Mouse (Mus musculus): Measurements from ENCODE around the gene Bsn.
A peak's percentile ranks its signal among the peaks of the same experiment; 100 is the strongest.

Bsn gene

DNA sequence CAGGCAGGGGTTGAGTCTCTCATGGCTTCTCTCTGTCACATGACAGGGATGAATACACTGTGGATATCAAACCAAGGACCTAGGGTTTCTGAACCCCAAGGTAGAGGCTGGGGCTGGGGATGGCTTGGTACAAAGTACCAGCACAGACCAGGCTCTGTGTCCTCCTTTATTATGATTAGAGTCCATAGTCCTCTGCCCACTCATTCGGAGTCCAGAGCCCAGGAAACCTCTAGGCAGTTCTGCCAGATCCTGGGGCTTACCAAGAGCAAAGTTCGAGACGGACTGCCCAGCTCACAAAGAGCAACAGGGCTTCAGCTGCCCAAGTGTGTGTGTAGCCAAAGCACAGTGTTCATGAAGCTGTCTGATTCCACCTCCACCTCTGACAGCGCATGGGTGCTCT, 104.9 kb downstream of the Bsn start:
- no peak for DNase-seq

DNA sequence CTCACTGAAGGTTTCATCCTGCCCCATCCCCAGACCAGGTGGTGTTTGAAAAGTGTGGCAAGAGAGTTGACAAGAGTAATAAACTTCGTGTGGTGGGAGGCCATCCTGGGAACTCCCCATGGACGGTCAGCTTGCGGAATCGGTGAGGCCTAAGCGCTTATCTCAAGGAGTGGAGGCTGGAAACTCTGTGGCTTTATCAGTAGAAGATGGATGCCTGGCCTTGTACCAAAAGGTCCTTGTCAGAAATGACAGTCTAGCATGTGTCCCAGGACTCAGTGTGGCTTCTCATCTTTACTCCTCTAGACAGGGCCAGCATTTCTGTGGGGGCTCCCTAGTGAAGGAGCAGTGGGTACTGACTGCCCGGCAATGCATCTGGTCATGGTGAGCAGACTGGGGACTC, 106.6 kb downstream of the Bsn start:
- peak; percentile 74 for DNase-seq

DNA sequence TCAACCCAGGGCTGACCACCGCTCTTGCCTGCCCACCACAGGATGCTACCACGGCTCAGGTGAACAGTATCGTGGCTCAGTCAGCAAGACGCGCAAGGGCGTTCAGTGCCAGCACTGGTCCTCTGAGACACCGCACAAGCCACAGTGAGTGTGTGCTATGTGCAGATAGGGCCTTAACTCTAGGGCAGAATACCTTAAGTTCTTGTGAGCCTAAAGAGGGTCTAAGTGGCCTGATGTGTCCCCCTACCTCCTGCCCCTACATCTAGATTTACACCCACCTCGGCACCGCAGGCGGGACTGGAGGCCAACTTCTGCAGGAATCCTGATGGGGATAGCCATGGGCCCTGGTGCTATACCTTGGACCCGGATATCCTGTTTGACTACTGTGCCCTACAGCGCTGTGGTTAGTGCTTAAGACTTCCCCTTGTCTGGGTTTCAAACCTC, 107.2 kb downstream of the Bsn start, which contains the start of gene Rnf123:
Rnf123 (minus strand) TSS at position 359 of the 444 bp plus-strand sequence.
- DNase-seq, result peak; percentile 79

DNA sequence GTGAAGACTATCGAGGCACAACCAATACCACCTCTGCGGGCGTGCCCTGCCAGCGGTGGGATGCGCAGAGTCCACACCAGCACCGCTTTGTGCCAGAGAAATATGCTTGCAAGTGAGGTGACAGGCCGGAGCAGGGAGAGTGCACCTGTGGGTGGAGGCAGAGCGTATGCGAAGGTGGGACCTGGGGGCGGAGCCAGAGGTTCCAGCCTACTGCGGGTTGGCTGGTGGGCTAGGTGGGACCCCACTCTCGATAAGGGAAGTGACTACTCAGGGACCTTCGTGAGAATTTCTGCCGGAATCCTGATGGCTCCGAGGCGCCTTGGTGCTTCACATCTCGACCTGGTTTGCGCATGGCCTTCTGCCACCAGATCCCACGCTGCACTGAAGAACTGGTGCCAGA, 107.6 kb downstream of the Bsn start:
- peak; percentile 83 for DNase-seq

DNA sequence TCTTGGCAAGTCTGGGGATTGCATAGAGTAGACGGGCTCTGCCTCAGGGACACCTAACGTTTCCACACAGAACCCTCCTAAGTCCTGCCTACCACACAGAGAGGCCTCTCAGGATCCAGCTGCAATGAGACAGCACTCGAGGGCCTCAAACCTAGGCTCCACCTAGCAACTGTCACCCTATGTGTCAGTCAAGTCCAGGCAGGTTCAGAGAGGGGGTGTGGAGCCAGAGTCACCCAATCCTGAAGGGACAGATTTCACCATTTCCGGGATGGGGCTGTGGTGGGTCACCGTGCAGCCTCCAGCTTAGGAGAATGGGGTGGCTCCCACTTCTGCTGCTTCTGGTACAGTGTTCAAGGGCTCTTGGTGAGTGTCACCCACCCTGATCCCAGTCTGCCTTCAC, 110.0 kb downstream of the Bsn start, which contains the start of gene Mst1:
Mst1 (plus strand) TSS at position 269 of the 400 bp plus-strand sequence.
- DNase-seq, result peak; percentile 93

DNA sequence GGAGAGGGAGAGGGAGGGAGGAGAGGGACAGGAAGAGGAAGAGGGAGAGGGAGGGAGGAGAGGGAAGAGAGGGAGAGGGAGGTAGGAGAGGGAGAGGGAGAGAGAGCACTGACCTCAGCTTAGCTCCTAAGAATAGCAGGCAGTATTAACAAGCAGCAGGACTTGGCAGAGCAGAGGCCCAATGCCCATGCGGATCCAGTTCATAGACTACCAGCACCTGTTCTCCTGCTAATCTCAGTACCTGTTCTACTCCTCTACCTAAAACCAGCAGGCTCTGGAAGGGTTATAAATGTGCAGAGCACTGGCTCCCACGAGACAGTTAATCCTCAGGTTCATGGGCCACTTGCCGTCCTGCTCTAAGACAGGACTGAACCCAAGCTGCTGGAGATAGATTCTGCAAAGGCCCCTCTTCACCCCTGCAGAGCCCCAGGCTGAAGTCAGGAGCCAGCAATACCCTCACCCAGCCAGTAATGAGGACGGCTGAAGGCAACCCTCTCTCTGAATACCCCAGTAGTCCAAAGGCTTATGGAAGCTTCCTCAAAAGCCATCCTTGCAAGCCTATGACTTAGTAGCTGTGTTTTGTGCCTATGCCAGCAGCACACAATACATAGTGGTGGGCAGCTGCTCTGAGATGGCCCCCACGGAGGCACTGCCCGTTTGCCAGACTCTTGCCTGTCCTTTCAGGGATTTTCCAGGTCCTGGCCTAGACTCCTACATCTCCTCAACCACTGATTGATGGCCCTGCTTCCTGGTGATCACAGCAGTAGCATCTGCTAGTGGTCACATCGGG, 116.8 kb downstream of the Bsn start:
- DNase-seq, result no peak

DNA sequence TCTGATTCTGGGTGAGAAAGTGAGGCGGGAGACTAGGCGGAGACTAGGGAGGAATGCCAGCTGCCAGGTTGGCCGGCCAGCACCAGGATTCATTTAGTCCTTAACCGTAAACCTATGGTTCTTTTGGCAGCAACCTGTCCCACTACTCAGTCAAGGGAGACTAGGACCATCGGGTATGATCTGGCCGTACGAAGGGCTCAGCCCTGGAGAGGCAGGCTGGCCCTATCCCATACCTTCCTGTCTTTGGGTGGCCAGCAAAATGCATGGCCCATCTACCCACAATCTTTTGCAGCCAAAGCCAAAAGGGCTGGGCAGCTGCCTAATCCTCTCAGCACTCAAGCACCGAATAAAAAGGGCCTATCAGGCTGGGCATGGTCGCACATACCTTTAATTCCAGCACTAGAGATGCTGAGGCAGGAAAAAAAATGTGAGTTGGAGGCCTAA, 117.7 kb downstream of the Bsn start:
- no peak for DNase-seq

DNA sequence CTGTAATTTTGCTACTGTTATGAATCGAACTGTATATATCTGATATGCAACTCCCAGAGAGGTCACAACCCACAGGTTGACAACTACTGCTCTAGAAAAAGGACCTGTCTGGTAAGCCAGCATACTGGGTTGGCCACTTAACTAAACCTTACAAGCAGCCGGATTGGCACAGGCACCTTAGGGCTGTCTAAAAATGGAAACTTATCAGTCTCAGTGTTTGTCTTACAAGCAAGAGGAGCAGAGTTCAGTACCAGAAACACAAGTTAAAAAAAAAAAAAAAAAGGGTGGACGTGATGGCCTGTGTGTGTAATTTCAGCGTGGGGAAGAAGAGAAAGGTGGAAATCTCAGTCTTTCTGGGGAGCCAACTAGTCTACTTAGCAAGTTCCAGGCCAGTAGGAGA, 118.4 kb downstream of the Bsn start:
- DNase-seq, result no peak

DNA sequence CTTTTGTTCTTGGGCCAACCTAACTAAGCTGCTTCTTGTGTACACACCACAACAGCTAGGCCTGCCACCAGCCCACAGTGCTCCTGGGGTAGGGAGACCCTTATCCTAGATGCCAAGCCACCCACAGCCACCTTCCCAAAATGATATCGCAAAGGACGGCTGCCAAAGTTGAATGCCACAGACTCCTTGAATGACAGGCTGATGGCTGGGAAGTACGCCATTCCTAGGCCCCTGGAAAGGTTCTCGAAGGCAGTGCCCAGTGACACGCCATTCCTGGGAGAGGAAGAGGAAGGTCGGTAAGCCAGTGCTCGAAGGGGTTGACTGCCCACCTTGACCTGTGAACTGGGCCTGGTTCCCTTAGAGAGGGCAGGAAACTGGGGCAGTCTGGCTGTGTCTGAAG, 120.7 kb downstream of the Bsn start:
- DNase-seq, result no peak

DNA sequence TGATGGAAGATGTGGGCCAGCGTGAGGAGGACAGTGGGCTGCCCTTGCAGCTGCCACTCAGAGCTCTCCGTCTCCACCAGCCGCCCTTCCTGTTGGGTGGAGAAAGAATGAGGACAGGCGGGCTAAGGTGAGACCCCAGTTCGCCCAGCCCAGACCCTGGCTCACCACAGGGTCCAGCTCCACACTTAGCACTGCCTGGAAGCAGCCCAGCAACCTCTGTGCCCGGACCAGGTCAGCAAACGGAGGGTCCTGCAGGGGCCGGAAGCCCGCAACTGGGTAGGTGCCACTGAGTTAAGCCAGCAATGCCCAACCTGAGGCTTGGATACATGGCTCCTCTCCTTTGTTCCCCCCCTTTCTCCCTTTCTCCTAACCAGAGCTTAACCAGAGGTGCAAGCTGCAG, 121.2 kb downstream of the Bsn start:
- DNase-seq, result no peak

DNA sequence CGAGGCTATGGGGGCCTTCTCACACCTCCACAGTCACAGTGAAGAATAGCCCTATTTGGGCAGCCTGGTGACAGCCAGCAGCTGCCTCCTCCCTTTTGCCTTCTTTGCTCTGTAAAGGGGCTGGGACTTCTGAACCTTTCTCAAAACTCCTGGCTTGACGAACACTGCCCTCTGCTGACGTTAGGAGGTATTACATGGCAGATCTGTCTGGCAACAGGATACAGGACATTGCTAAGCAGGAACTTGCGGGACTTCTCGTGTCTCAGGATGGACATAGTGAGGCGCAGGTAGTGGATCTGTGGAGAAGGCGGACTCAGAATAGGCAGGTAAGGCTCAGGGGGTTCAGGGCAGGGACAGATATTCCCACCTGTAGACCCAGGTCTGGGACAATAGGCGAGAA, 122.3 kb downstream of the Bsn start:
- peak; percentile 88 for DNase-seq

DNA sequence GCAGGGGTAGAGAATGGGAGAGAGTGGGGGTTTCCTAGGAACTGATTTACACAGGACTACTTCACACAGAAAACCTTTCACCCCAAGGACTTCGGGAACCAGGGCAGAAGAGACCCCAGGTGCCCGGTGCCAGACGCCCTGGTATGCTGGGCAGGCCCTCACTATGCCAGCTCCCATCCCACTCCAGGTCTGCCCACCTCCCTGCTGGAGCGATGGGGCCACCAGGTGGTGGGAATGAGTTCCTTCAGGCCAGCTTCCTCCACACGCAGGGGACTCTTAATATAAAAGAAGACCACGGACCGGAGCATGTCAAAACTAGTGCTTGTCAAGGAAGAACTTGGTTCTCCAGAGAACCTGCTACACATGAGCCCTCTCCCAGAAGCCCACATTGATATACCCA, 123.0 kb downstream of the Bsn start:
- DNase-seq, result no peak

DNA sequence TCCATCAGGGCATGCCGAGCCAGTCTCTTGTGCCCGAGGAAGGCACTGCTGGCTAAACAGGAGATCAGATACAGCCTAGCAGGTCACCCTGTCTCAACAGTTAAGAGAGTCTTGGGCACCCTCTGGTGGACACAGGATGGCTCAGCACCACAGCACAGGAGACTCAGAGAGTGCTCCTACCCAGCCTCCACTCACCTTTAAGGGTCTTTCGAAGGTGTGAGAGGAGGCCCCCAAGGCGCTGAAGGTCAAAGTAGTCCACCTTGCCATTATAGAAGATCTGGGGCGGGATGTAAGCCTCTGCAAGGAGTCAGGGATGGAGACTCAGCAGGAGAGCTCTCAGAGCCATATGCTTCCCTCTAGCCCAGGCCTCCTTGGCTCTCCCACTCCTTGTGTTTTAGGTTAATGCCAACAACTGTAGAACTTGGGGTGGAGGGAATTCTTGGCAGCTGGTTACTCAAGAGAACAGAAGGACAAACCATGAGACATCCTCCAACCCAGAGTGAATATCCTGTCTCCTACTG, 124.6 kb downstream of the Bsn start:
- peak; percentile 70 for DNase-seq

DNA sequence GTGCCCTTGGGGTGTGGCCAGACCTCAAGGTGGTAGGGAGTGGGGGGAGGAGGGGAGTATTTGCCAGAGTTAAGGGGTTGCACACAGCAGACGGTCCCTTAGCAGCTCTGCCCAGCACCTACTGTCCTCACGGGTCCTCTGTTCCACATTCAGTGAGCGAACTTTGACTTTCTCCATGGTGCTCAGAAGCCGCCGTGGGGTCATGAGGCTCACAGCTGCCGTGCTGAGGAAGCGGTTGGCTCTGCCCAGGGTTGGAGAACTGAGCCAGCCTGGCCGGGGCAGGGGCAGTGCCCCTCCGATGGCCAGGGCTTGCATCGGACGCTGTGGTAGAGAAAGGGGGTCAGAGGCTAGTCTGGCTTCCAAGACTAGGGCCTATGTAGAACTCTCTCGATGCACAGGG, 126.8 kb downstream of the Bsn start:
- no peak for DNase-seq

DNA sequence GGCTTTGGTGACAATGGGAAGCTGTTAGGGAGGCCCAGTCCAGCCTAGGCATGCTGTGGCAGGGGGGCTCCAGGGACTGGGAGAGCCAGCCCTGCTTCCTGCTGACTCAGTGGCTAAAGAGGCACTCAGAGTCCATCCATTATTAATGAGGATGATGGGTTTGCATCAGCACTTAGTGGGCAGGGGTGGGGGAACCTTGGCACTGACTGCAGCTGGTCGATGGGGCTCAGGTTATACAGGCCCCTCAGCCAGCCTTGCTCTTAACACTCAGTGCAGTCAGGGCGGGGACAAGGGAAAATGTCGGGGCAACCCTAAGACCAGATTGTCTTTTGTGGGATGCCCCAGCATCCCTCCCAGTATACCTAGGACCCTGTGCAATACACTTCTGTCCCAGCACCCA, 128.0 kb downstream of the Bsn start:
- no peak for DNase-seq

DNA sequence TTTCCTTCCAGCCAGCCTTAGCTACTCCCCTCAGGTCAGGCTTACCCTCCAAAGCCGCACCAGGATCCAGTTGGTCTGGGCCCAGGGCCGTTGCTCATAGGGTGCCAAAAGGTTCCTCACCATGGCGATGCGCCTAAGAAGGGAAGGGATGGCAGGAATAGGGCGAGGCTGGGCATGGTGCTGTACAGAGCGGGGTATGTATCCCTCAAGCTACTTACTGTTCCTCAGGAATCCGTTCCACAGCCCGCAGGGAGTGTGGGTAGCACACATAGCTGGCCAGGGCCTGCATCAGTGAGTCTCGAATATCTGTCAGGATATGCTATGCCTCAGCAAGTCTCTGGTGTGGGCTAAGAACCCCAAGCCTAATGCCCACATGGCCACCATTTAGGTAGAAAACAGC, 131.9 kb downstream of the Bsn start:
- no peak for DNase-seq

DNA sequence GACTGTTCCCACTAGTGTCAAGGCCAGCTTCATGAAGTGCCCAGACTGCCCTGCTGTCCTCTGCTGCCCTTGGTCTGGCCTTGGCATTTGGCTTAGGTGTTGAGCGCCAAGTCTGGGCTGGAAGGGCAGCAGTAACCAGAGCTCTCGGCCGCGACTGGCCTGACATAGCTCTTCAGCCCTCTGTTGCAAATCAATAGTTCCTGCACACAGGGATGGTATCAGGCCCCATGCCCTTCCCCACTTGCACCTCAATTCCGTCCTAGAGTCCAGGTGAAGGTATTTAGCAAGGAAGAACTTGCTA, 133.0 kb downstream of the Bsn start:
- no peak for DNase-seq

DNA sequence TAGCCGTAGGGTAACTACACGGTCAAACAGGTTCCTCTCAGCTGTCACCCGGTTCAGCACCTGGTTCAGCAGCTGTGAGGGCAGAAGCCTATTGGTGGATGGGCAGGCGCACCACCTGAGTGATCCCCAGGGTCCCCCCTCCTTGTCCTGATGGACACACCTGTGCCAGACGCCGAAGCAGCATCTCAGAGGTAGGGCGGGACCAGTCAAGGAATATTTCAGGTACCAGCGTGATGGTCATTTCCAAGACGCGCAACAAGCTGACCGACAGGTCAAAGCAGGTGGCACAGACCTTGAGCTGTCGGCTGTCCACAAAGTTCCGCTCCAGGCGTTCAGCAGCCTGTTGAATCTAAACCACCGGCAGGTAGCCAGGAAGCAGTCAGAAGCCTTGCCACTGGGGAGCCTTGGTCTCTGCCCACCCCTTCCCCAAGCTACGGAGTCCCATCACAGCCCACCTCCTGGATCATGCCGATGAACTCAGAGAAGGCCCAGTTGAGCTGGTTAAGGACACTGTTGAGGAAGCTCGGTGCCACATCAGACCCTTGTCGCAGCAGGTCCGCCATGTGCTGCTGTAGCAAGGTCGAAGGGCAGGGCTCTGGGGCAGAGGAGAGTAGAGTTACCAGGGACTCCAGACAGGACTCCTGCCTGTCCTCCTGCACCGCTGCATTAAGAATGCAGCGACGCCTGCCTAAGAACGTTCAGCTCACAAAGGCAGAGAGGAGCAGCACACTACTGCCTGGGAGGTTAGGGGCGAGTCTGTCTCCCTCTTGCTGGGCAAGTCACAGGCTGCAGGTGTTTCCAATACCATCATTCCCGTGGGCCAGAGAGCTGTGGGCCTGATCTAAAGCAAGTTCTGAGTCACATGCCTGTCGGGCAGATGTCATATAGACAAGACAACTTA, 133.6 kb downstream of the Bsn start:
- no peak for DNase-seq

DNA sequence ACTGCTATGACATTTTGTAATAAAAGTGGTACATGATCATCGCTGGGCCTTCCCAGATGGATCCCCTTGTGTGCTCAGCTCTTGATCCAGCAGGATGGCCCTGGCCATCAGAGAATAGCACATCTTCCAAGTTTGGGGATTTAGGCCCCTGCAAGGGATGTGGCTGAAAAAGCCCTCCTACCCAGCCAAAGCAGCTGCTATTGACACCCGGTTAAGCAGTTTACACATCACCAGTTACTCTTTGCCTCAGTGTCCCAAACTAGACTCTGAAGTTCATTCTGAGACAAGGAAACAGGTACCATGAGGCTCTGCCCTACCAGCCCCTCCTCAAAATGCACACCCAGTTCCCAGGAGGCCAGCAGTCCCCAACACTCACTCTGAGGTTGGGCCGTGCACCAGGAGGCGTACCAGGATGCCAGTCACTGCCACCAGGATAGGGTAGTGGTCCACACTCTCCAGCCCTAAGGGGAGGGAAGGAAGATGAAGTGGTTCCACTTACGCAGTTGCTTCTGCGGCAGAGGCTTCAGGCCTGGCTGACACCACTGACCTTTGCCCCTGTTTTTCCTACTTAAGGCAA, 134.4 kb downstream of the Bsn start:
- no peak for DNase-seq

DNA sequence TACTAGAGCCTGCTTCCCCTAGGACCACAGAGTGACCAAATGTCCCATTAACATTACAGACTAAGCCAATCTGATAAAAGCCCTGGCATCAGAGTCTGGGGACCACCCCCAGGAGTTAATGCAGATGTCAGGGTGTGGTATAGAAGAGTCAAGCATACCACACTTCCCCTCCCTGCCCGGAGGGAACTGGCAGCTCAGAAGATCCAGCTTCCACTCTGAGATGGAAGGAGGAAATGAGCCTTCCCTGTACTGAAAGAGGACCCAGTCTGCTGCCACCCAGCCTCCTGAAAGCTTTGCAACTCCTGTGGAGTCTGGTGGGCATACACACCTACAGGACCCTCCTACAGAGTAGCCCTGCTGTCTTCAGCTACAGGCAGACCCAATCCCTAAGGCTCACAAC, 135.1 kb downstream of the Bsn start:
- DNase-seq, result no peak

DNA sequence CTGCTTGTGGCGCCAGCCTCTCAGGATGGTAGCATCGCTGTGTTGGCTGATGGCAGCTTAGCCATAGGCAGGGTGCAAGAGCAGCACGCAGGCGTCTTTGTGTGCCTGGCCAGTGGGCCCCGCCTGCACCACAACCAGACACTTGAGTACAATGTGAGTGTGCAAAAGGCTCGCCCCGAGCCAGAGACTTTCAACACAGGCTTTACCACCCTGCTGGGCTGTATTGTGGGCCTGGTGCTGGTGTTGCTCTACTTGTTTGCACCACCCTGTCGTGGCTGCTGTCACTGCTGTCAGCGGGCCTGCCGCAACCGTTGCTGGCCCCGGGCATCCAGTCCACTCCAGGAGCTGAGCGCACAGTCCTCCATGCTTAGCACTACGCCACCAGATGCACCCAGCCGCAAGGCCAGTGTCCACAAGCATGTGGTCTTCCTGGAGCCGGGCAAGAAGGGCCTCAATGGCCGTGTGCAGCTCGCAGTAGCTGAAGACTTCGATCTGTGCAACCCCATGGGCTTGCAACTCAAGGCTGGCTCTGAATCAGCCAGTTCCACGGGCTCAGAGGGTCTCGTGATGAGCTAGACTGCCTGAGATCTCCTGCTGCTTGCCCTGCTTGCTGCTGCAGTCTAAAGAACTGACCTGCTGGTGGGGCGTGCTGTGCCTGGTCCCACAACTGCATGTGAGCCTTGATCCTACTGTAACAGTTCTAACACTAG, 135.7 kb downstream of the Bsn start:
- DNase-seq, result no peak

DNA sequence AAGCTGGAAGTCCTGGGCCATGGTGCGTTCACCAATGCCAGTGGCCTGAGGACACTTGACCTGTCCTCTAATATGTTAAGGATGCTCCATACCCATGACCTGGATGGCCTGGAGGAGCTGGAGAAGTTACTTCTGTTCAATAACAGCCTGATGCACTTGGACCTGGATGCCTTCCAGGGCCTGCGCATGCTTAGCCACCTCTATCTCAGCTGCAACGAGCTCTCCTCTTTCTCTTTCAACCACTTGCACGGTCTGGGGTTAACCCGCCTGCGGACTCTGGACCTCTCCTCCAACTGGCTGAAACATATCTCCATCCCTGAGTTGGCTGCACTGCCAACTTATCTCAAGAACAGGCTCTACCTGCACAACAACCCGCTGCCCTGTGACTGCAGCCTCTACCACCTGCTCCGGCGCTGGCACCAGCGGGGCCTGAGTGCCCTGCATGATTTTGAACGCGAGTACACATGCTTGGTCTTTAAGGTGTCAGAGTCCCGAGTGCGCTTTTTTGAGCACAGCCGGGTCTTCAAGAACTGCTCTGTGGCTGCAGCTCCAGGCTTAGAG, 136.4 kb downstream of the Bsn start:
- DNase-seq, result no peak
